16 mouse cellular contexts compared by ENCODE assay signal in genomic region chr7:91845723-91846122, GRCm38 (mm10).
"Had no signal": no experiment of that assay in that cellular context is flagged by ENCODE, and none has a peak within 500 bp of the region (broad histone marks: within the 10 kb centered on the region; RNA-seq: fewer than 3 reads in every experiment).

No protein-coding gene starts in this region.

- H3K4me3 ChIP-seq: limb, embryonic 12.5 days; midbrain, embryonic 10.5 days; myocyte; neural tube, embryonic 15.5 days had no signal

- H3K36me3 ChIP-seq: limb, embryonic 12.5 days; midbrain, embryonic 10.5 days; neural tube, embryonic 15.5 days had no signal

- H3K9ac ChIP-seq: limb, embryonic 12.5 days; liver, embryonic 14.5 days; neural tube, embryonic 15.5 days had no signal

- H3K4me1 ChIP-seq: limb, embryonic 12.5 days; midbrain, embryonic 10.5 days; neural tube, embryonic 15.5 days had no signal

- H3K4me2 ChIP-seq: limb, embryonic 12.5 days; neural tube, embryonic 15.5 days had no signal

- H3K27ac ChIP-seq: kidney, postnatal 0 days; limb, embryonic 12.5 days; liver, embryonic 14.5 days; midbrain, embryonic 10.5 days; neural tube, embryonic 15.5 days had no signal

- H3K27me3 ChIP-seq: limb, embryonic 12.5 days; neural tube, embryonic 15.5 days had no signal

- H3K9me3 ChIP-seq: limb, embryonic 12.5 days; midbrain, embryonic 10.5 days; neural tube, embryonic 15.5 days had no signal

- DNase-seq: kidney, adult 11 months; kidney, adult 9 months; kidney, postnatal 4 days; liver; lung, adult 18-20 months; lung, postnatal 36 days; midbrain, embryonic 14.5 days; right cerebral cortex, adult 18-20 months; right cerebral cortex, postnatal 25 days; thymus, postnatal 4 days had no signal
